Mouse (Mus musculus): ENCODE measurements around the gene Otulin. TPM values are rescaled to one million over a fixed set of nuclear protein-coding genes. Genes with fewer than 3 reads are reported as not detected.
A peak's percentile ranks its signal among the peaks of the same experiment; 100 is the strongest.

Gene Otulin
- polyA plus RNA-seq, 1 experiment from 2014 or later, result 30.1 TPM

GRCm38 (mm10) chr15:27549878-27550277 is 80.6 kb downstream of the Otulin start:
- WGBS, result 66% methylated on average over 7 of the region's 7 CpGs
- no peak overlapping the region for H3K4me3 ChIP-seq (ENCODE audit: low read length)
- no peak overlapping the region for H3K4me2 ChIP-seq (replicated peaks; ENCODE audit: low read depth, low read length)
- H3K9me3 ChIP-seq (ENCODE audit: low read length), result no peaks in the 10 kb centered on the region
- H3K27me3 ChIP-seq (ENCODE audit: insufficient read depth, low read length), result no peaks in the 10 kb centered on the region
- H3K36me3 ChIP-seq (ENCODE audit: insufficient read depth, low read length), result no peaks in the 10 kb centered on the region
- H3K4me1 ChIP-seq (ENCODE audit: insufficient read depth, low read length), result no peaks in the 10 kb centered on the region
- no peak overlapping the region for H3K9ac ChIP-seq (replicated peaks; ENCODE audit: low read length)
- no peak for ATAC-seq (ENCODE audit: low FRiP score, low TSS enrichment)
- no peak overlapping the region for H3K27ac ChIP-seq (ENCODE audit: low read length)

GRCm38 (mm10) chr15:27549071-27549470 is 81.4 kb downstream of the Otulin start:
- no peak for ATAC-seq (ENCODE audit: low FRiP score, low TSS enrichment)
- WGBS, result 87% methylated on average over 10 of the region's 10 CpGs

GRCm38 (mm10) chr15:27548110-27548509 is 82.4 kb downstream of the Otulin start:
- 80% methylated on average over 6 of the region's 6 CpGs for WGBS
- Histone ChIP-seq H3K9ac (replicated peaks; ENCODE audit: low read length) (no peak overlapping the region), H3K27ac (ENCODE audit: low read length) (no peak overlapping the region), H3K27me3 (ENCODE audit: insufficient read depth, low read length) (no peaks in the 10 kb centered on the region), H3K4me1 (ENCODE audit: insufficient read depth, low read length) (no peaks in the 10 kb centered on the region), H3K4me3 (ENCODE audit: low read length) (no peak overlapping the region), H3K4me2 (replicated peaks; ENCODE audit: low read depth, low read length) (no peak overlapping the region), H3K36me3 (ENCODE audit: insufficient read depth, low read length) (no peaks in the 10 kb centered on the region), H3K9me3 (ENCODE audit: low read length) (no peaks in the 10 kb centered on the region)
- ATAC-seq (ENCODE audit: low FRiP score, low TSS enrichment), result no peak

More at GRCm38 (mm10) chr15:27549071-27549470, 81.4 kb downstream of the Otulin start:
- Histone ChIP-seq H3K27ac (ENCODE audit: low read length) (no peak overlapping the region), H3K9me3 (ENCODE audit: low read length) (no peaks in the 10 kb centered on the region), H3K4me1 (ENCODE audit: insufficient read depth, low read length) (no peaks in the 10 kb centered on the region), H3K36me3 (ENCODE audit: insufficient read depth, low read length) (no peaks in the 10 kb centered on the region), H3K4me3 (ENCODE audit: low read length) (no peak overlapping the region), H3K9ac (replicated peaks; ENCODE audit: low read length) (no peak overlapping the region), H3K4me2 (replicated peaks; ENCODE audit: low read depth, low read length) (no peak overlapping the region), H3K27me3 (ENCODE audit: insufficient read depth, low read length) (no peaks in the 10 kb centered on the region)

GRCm38 (mm10) chr15:27545203-27545602 is 85.3 kb downstream of the Otulin start:
- Histone ChIP-seq H3K9me3 (ENCODE audit: low read length) (no peaks in the 10 kb centered on the region), H3K4me1 (ENCODE audit: insufficient read depth, low read length) (no peaks in the 10 kb centered on the region), H3K4me3 (ENCODE audit: low read length) (no peak overlapping the region), H3K36me3 (ENCODE audit: insufficient read depth, low read length) (no peaks in the 10 kb centered on the region), H3K27me3 (ENCODE audit: insufficient read depth, low read length) (no peaks in the 10 kb centered on the region), H3K27ac (ENCODE audit: low read length) (no peak overlapping the region), H3K9ac (replicated peaks; ENCODE audit: low read length) (no peak overlapping the region), H3K4me2 (replicated peaks; ENCODE audit: low read depth, low read length) (no peak overlapping the region)
- 93% methylated on average over 10 of the region's 10 CpGs for WGBS
- no peak for ATAC-seq (ENCODE audit: low FRiP score, low TSS enrichment)

- Histone ChIP-seq H3K27me3 (ENCODE audit: insufficient read depth, low read length) (no peaks in the 10 kb centered on the region), H3K9ac (replicated peaks; ENCODE audit: low read length) (no peak overlapping the region), H3K4me2 (replicated peaks; ENCODE audit: low read depth, low read length) (no peak overlapping the region), H3K9me3 (ENCODE audit: low read length) (no peaks in the 10 kb centered on the region), H3K4me3 (ENCODE audit: low read length) (no peak overlapping the region), H3K36me3 (ENCODE audit: insufficient read depth, low read length) (no peaks in the 10 kb centered on the region), H3K27ac (ENCODE audit: low read length) (no peak overlapping the region), H3K4me1 (ENCODE audit: insufficient read depth, low read length) (peaks cover 26% of the 10 kb centered on the region)
- ATAC-seq (ENCODE audit: low FRiP score, low TSS enrichment), result no peak
- WGBS, result 88% methylated on average over 9 of the region's 9 CpGs
Observed at GRCm38 (mm10) chr15:27539745-27540144, 90.7 kb downstream of the Otulin start.

- H3K4me1 ChIP-seq (ENCODE audit: insufficient read depth, low read length), result peaks cover 26% of the 10 kb centered on the region
Observed at GRCm38 (mm10) chr15:27537519-27538223, 92.8 kb downstream of the Otulin start.

GRCm38 (mm10) chr15:27536771-27537170 is 93.7 kb downstream of the Otulin start:
- Histone ChIP-seq H3K36me3 (ENCODE audit: insufficient read depth, low read length) (no peaks in the 10 kb centered on the region), H3K9me3 (ENCODE audit: low read length) (no peaks in the 10 kb centered on the region), H3K27ac (ENCODE audit: low read length) (0 out of 2 replicates have a peak overlapping the region, but pooled peaks have one; percentile 49), H3K9ac (replicated peaks; ENCODE audit: low read length) (no peak overlapping the region), H3K4me2 (replicated peaks; ENCODE audit: low read depth, low read length) (no peak overlapping the region), H3K27me3 (ENCODE audit: insufficient read depth, low read length) (no peaks in the 10 kb centered on the region), H3K4me1 (ENCODE audit: insufficient read depth, low read length) (peaks cover 26% of the 10 kb centered on the region), H3K4me3 (ENCODE audit: low read length) (no peak overlapping the region)
- ATAC-seq (ENCODE audit: low FRiP score, low TSS enrichment), result no peak
- 29% methylated on average over 5 of the region's 5 CpGs for WGBS

More at GRCm38 (mm10) chr15:27537519-27538223, 92.8 kb downstream of the Otulin start:
- H3K4me3 ChIP-seq (ENCODE audit: low read length), result no peak overlapping the region
- no peaks in the 10 kb centered on the region for H3K27me3 ChIP-seq (ENCODE audit: insufficient read depth, low read length)
- no peaks in the 10 kb centered on the region for H3K9me3 ChIP-seq (ENCODE audit: low read length)
- H3K9ac ChIP-seq (replicated peaks; ENCODE audit: low read length), result no peak overlapping the region
- H3K36me3 ChIP-seq (ENCODE audit: insufficient read depth, low read length), result no peaks in the 10 kb centered on the region
- 68% methylated on average over 4 of the region's 4 CpGs for WGBS
- no peak overlapping the region for H3K27ac ChIP-seq (ENCODE audit: low read length)
- ATAC-seq (ENCODE audit: low FRiP score, low TSS enrichment), result no peak
- no peak overlapping the region for H3K4me2 ChIP-seq (replicated peaks; ENCODE audit: low read depth, low read length)

- peaks cover 26% of the 10 kb centered on the region for H3K4me1 ChIP-seq (ENCODE audit: insufficient read depth, low read length)
- WGBS, result 86% methylated on average over 7 of the region's 7 CpGs
- H3K9ac ChIP-seq (replicated peaks; ENCODE audit: low read length), result no peak overlapping the region
- no peaks in the 10 kb centered on the region for H3K9me3 ChIP-seq (ENCODE audit: low read length)
- H3K4me2 ChIP-seq (replicated peaks; ENCODE audit: low read depth, low read length), result no peak overlapping the region
- H3K27me3 ChIP-seq (ENCODE audit: insufficient read depth, low read length), result no peaks in the 10 kb centered on the region
- H3K27ac ChIP-seq (ENCODE audit: low read length), result no peak overlapping the region
- H3K4me3 ChIP-seq (ENCODE audit: low read length), result no peak overlapping the region
- no peaks in the 10 kb centered on the region for H3K36me3 ChIP-seq (ENCODE audit: insufficient read depth, low read length)
- no peak for ATAC-seq (ENCODE audit: low FRiP score, low TSS enrichment)
Observed at GRCm38 (mm10) chr15:27536186-27536585, 94.3 kb downstream of the Otulin start.

GRCm38 (mm10) chr15:27535681-27536080 is 94.8 kb downstream of the Otulin start:
- no peaks in the 10 kb centered on the region for H3K36me3 ChIP-seq (ENCODE audit: insufficient read depth, low read length)
- peaks cover 26% of the 10 kb centered on the region for H3K4me1 ChIP-seq (ENCODE audit: insufficient read depth, low read length)
- H3K4me2 ChIP-seq (replicated peaks; ENCODE audit: low read depth, low read length), result no peak overlapping the region
- no peak overlapping the region for H3K9ac ChIP-seq (replicated peaks; ENCODE audit: low read length)
- H3K9me3 ChIP-seq (ENCODE audit: low read length), result no peaks in the 10 kb centered on the region
- WGBS, result 90% methylated on average over 4 of the region's 4 CpGs
- no peak overlapping the region for H3K4me3 ChIP-seq (ENCODE audit: low read length)
- ATAC-seq (ENCODE audit: low FRiP score, low TSS enrichment), result no peak
- no peak overlapping the region for H3K27ac ChIP-seq (ENCODE audit: low read length)
- no peaks in the 10 kb centered on the region for H3K27me3 ChIP-seq (ENCODE audit: insufficient read depth, low read length)

- Histone ChIP-seq H3K27ac (ENCODE audit: low read length) (no peak overlapping the region), H3K4me3 (ENCODE audit: low read length) (no peak overlapping the region), H3K4me2 (replicated peaks; ENCODE audit: low read depth, low read length) (no peak overlapping the region), H3K9me3 (ENCODE audit: low read length) (no peaks in the 10 kb centered on the region), H3K36me3 (ENCODE audit: insufficient read depth, low read length) (no peaks in the 10 kb centered on the region), H3K4me1 (ENCODE audit: insufficient read depth, low read length) (peaks cover 15% of the 10 kb centered on the region), H3K9ac (replicated peaks; ENCODE audit: low read length) (no peak overlapping the region), H3K27me3 (ENCODE audit: insufficient read depth, low read length) (no peaks in the 10 kb centered on the region)
- ATAC-seq (ENCODE audit: low FRiP score, low TSS enrichment), result no peak
- 46% methylated on average over 3 of the region's 3 CpGs for WGBS
Observed at GRCm38 (mm10) chr15:27533036-27533435, 97.5 kb downstream of the Otulin start.

All from kidney, embryonic 16.5 days (tissue).